Mouse (Mus musculus) thymus, postnatal 14 days (tissue): ENCODE results near the gene Rogdi.

Source experiments
- DNase-seq: peaks from one replicate; pipeline ENCODE4 v3.0.0; 2021

Rogdi gene

DNA sequence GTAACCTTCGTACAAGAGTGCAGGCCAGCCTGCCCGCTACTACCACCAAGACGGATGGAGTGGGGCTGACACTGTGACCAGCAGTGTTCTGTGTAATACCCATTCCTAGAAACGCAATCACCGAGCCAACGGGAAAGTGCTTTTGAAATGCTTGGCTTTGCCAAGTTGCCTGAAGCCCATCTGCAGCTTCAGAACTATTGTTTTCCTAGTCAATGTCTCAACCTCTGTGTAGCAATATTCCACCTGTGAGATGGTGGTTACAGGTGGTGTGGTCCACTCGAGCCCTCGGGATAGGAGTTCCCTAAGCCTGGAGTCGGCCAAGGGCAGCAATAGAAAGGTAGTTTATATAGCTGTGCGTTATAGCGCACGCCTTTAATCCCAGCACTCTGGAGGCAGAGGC, 28.6 kb downstream of the Rogdi start:
- DNase-seq, result no peak

DNA sequence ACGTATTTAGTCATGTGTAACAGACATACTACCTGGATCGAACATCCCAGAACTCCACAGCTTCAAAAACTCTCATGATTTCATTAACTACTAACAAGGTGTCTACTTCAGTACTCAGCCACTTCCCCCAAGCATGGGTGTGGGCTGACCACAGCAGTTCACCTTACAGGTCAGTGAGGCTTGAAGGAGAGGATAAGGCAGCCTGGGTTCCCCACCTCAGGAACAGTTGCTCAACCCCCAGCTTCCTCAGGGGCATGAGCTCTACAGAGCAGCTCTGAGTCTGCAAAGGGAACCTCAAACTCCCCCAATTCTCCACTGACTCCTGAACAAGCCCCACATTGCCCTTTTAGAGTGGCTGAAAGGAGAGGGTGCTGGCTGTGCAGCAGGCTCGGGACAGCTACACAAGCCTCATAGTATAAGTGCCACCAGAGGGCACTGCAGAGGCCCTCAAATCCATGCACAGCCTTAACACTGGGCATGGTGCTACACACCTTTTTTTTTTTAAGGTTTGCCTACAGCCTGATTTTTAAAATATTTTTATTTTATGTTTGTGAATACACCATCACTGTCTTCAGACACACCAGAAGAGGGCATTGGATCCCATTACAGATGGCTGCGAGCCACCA, 33.5 kb downstream of the Rogdi start:
- DNase-seq, result peak; percentile 32

DNA sequence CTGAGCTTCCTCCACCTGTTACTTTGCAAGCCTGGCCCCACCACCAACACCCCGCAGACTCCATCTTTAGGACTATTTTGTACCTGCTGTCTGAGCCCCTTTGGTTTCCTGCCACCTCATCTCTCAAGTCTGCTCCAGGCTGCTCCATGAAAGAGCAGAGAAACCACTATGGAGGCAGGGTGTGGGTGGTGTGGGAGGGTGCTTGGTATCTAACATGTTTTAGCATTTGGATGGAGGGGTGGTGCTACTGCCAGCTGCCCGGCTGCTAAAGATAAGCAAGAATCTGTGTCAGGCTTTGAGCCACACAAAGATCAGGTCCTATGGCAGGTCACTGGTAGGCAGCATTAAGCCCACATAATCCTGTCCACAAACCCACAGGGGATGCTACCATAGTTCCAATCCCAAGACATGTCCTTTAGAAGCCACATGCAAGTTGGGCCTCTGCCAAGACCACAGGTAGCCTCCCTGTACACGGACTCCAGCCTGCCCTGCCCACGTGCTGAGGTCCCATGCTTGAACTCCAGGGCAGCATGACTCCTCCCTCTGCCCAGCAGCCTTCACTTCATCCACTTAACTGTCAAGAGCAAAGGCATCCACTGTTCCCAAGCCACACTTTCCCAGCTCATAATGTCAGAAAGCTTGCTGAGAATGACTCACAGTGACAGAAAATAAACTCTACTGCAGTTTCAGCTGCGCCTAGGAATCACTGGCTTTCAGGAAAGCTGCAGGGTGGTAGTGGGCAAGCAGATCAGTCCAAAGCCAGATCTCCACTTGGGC, 34.9 kb downstream of the Rogdi start:
- no peak for DNase-seq

DNA sequence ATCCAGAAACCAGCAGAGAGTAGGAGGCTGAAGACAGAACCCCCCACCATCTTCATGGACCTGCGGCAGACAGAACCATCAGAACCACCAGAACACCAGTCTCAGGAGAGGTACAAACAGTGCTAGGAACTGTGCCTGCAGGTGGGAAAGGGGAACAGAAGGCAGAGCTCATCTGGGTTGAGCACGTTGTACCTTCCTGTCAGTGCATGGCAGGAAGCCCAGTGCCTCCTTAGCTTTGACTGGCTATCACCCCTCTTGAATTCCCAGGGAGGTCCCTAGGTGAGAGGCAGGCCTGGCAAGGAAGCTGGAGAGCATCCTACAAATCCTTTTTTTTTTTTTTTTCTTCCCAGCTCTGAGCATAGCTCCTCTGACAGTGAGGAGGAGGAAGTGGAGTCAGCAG, 37.2 kb downstream of the Rogdi start:
- DNase-seq, result no peak

DNA sequence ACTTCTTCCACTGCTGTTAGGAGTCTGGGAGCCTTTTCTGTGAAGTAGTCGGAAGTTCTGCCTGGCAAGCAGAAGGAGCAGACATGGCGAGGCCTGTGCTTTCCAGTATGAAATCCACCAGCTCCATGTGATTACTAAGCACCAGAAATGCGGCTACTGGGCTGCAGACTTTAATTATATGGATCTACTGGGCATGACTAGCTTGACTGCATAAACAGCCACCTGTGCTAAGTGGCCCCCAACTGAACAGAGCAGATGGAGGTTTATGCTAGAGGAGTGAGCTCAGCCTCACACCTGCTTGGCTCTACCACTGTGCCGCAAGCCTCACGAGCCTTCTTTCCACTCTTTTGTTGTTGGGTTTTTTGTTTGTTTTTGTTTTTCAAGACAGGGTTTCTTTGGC, 38.8 kb downstream of the Rogdi start:
- peak; percentile 37 for DNase-seq

DNA sequence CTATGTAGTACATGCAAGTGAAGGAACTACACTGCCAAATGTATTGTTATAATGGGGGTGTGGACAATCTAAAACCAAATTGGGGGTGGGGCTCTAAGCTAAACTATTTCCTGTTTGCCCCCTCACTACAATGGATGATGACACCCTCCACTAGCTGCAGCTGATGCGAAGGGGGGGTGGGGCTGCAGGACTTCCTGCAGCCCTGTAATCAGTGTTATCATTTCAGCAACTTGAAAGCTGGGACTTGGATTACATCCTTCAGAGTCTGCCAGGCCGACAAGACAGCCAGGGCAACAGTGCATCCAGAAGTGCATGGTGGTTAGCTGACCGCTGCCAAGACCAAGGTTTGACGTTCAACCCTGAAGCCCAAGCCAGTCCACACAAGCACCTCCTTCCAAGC, 41.7 kb downstream of the Rogdi start:
- peak; percentile 32 for DNase-seq

DNA sequence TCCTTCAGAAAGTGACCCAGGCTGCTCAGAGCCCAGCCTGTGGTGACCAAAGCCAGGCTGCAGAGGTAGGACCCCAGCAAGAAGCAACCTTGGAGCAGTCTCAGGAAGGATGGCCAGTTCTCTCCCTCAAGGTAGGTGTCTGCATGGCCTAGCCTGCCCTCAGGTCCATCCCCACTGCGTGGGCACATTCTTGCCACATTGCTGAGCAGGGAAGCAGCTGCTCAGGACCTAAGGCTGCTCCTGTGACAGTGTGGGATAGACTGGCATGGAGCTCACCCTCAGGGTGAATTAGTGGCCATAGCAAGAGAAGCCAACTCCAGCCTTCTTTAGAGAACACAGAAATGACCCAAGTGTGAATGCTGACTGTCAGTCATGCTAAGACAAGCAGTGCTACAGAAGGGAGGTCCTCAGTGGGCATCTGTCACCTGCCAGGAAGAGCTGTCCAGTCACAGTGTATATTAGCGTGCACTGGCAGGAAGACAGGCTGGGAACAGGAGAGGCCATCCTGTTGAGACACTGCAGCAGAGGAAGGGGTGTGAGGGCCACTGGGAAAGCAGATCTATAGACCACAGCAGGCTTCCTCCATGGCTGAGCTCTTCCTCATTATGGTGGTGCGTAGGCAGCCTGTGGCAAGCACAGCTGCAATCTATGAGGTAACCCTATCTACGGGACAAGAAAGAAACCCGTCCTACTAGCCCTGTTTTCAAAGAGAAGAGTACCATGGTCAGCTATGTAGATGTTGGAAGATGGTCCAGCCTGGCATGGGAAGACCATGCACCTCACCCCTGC, 44.1 kb downstream of the Rogdi start:
- DNase-seq, result no peak

DNA sequence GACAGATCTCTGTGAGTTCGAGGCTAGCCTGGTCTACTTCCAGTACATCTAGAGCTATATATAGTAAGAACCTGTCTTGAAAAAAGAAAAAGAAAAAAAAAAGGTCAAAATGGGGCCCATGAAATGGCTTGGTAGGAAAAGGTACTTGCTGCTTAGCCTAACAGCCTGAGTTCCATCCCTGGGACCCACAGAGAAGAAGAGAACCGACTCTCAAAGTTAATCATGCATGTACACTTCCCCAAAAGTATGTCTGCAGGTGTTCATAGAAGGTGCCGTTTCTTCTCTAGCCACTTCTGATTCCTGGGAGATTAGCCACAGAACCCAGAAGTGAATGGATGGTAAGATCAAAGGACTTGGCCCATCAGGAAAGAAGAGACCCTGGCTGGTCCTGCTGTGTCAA, 44.9 kb downstream of the Rogdi start:
- no peak for DNase-seq

DNA sequence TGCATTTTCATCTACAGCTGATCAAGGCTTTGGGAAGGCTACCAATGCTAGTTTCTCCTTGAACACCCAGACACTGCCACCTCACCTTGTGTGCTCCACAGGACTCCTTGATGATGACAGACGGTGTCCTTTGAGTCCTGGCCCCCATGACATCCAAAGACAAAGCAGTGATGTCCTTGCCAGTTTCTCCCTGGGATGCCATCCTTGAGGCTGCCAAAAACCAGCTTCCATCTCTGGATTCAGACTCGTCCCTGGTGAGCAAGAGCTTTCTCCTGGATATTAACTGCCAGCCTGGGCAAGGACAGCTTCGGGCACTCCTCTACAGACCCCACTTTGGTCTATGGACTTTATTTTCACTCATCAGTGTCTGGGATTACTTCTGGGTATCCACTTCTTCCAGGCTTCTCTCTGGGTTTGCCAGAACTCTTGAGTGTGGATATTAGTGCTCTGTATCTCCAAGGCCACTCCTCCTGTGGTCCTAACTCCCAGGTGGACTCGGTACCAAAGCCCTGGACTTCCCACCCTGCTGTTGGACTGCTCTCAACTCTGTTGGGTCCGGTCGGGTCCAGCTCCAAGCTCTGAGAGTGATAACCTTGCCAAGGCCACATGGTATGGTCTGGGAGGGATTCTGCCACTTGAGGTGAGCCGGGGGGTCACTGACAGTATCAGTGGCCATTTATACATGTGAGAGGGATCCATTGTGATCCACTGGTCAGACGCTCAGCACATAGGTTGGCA, 47.8 kb downstream of the Rogdi start:
- no peak for DNase-seq

DNA sequence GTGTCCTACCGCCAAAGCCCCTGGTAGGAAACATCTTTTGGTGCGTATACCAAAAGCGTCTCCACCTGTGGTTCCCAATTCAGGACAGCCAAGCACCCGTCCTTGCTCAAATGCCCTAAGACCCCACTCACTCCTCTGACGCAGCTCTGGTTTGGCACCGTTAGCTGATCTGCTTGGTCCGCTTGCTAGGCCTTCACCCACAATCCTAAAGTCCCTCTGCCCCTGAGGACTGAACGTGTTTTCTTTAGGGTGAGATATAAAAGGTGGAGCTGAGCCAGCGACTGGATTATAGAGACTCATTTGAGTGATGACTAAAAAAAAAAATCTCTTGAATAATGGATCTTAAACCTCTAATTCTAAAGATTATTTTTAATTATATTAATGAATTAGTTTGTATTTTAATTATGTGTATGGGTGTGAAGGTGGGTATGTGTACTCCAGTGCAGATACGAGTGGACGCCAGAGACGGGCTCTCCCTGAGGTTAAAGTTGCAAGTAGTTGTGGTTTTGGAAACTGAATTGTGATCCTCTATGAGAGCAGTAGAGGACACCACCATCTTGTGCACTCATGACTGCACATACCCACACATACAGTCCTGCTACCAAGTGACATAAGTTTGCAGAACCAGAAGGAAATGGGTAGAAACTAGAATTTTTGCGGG, 48.5 kb downstream of the Rogdi start:
- DNase-seq, result no peak

DNA sequence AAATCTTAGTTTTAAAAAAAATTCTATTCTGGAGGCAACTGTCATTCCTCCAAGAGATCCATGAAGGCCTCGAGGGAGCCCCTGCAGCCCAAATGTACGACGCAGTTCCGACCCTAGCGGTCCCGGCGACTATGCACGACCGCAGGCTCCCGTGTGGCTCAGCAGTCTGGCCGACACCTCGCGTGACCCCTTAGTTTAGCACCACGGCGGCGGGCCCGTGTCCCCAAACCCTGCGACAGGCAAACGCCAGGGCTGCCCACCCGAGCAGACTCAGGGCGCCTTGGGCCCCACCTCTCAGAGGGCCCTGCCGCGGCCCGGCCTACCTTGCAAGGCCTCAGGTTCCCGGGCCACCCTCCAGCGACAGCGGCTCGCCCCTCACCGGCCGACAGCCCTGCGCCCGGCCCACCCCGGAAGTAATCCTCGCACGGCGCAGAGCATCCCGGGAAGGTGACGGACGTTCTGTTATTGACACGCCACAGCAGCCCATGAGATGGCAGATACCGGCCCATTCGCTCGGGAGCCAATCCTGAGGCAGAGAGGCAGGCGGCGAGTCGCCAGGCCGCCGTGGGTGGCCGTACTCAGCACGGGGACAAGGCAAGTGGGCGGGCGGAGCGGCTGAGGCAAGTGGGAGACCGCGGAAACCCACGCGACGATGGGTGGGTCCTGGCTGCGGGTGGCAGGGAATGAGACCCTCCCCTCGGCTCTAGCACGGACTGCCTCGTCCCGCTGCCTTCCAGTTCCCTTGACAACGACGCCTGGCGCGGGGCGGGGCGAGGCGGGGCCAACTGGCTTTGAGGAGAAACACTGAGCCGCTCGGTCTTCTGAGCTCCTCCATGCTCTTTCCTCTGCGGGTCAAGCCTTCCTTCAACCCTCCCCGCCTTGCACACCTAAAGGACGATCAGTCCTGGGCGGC, 49.3 kb downstream of the Rogdi start, which contains the start of gene Anks3:
Gene Anks3 (minus strand): TSS at position 409 of the 913 bp plus-strand sequence.
- peak; percentile 96 for DNase-seq

DNA sequence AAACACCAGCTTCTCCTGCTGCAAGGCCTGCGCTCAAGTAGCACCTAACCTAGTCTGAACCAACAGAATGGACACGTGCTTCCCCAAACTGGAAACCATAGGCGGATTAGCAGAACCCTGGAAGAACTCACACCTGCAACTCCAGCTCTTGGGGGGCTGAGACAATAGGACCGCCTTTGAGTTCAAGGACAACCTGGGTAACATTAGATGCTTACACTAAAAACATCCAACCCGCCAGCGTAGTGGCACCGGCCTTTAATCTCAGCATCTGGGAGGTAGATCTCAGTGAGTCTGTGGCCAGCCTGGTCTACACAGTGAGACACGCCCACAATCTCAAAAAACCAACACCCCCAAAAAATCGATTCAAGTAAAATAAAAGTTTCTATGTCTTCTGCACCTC, 50.0 kb downstream of the Rogdi start:
- no peak for DNase-seq

DNA sequence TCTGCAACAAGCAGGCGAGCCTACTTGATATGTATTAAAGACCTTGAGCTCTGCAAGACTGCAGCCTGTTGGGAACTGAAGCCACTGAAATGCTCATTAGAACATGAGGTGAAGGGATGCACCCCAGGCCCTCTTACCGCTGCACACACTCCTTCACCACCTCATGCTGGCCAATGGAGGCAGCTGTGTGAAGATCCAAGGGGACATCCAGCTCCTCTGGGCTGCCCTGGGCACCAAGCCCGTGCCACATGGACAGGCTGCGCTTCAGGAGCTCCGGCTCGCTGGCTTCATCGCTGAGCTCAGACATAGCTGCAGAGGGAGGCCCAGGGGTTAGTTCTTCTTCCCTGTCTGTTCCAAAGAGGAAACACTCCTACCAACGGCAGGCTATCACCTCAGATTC, 53.1 kb downstream of the Rogdi start:
- DNase-seq, result no peak
